Mouse (Mus musculus) heart, adult 2 months (tissue): ENCODE results near the gene Ptpn6.

Source experiments
- CTCF ChIP-seq: fragments of 200-600 bp; IDR thresholded peaks from 2 replicates; pipeline ENCODE4 v1.8.1; 2022; ENCODE audit warnings: antibody characterized with exemption, mild to moderate bottlenecking, moderate library complexity
- EP300 ChIP-seq: fragments of 200-500 bp; IDR thresholded peaks from 2 replicates; pipeline ENCODE4 v1.6.1; 2011; ENCODE audit warnings: low read depth, low read length, control low read depth; ENCODE audit not compliant: insufficient read depth
- POLR2A ChIP-seq: fragments of 200-500 bp; IDR thresholded peaks from 2 replicates; pipeline ENCODE4 v1.6.1; 2011; ENCODE audit warnings: mild to moderate bottlenecking, low read depth, low read length, control low read depth; ENCODE audit not compliant: insufficient read depth

DNA sequence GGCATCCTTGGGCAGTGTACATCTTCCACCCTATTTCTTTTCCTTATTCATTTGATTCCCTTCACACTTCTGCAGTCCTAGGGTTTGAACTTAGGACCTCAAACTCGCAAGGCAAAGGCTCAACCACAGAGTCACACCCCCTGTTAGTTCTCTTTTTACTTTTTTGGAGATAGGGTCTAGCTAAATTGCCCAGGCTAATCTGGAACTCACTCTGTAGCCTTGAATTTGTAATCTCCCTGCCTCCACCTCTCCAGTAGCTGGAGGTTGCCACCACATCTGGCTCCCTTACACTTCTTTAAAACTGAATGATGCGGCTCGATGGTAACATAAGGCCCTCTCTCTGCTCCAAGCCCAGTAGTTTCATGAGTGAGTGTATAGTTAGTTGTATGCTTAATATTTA, 4.1 kb downstream of the Ptpn6 start:
- no peak for TF ChIP-seq CTCF
- no peak for TF ChIP-seq POLR2A
- TF ChIP-seq EP300: no peak
